Mouse (Mus musculus): Measurements from ENCODE around the gene Rimbp2.

DNA sequence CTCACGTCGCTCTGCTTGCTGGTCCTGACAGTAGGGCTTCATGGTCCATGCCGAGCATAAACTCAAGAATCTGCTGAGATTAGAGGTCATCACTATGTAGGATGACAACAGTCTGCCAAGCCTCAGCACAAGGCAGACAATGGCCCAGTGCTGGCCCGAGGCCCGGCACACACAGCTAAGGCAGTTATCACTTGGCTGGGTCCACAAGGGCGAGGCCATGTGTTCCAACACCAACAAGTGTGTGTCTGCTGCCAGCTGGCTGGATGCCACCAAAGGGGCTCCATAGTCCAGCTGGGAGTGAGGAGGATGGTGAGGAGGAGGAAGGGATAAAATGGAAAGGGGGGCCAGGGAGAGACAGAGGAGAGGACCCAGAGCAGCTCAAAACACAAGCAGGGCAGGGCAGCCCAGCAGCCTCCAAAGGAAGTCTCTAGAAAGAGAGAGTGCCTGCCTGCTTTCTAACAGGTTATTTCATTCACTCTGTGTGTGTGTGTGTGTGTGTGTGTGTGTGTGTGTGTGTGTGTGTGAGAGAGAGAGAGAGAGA, 17.9 kb downstream of the Rimbp2 start:
- TF ChIP-seq ZNF384 (IDR thresholded peaks at IDR 0.05; ENCODE audit: low read depth, low read length) (no peak), CHD2 (IDR thresholded peaks at IDR 0.05; ENCODE audit: low read depth, low read length) (no peak), ZC3H11A (IDR thresholded peaks at IDR 0.05; ENCODE audit: borderline replicate concordance, low read depth, low read length) (no peak)

All from ES-E14 (cell line).